Mouse (Mus musculus): ENCODE data around the gene Lrp2bp. TPM values are rescaled to one million over a fixed set of nuclear protein-coding genes. Genes with fewer than 3 reads are reported as not detected.

Lrp2bp gene
- polyA plus RNA-seq, 1 experiment: 0.39 TPM

- no peak overlapping the region for H3K27ac ChIP-seq (ENCODE audit: insufficient read depth, low read length)
- H3K4me1 ChIP-seq (ENCODE audit: control insufficient read depth, insufficient read depth, low read length): no peaks in the 10 kb centered on the region
- no peak overlapping the region for H3K9ac ChIP-seq (ENCODE audit: low read depth, poor library complexity, severe bottlenecking)
- H3K4me3 ChIP-seq (ENCODE audit: low read depth, low read length): no peak overlapping the region
- TF ChIP-seq EP300 (IDR thresholded peaks at IDR 0.05; ENCODE audit: insufficient read depth, low read depth, low read length) (no peak), CTCF (IDR thresholded peaks at IDR 0.05; ENCODE audit: low read depth, low read length) (no peak), POLR2A (IDR thresholded peaks at IDR 0.05; ENCODE audit: insufficient read depth, low read length) (no peak)
- no peaks in the 10 kb centered on the region for H3K36me3 ChIP-seq (ENCODE audit: control insufficient read depth, insufficient read depth, low read length, poor library complexity, severe bottlenecking)
- no peaks in the 10 kb centered on the region for H3K27me3 ChIP-seq (ENCODE audit: control insufficient read depth, insufficient read depth, low read length, poor library complexity, severe bottlenecking)
- H3K9me3 ChIP-seq (replicated peaks; ENCODE audit: control insufficient read depth, insufficient read depth, low read length, poor library complexity, severe bottlenecking): 0 out of 2 replicates have a peak, but pooled peaks cover 2% of the 10 kb centered on the region
These were observed 41.2 kb downstream of the Lrp2bp start for GRCm38 (mm10) chr8:46040260-46040659.

DNA sequence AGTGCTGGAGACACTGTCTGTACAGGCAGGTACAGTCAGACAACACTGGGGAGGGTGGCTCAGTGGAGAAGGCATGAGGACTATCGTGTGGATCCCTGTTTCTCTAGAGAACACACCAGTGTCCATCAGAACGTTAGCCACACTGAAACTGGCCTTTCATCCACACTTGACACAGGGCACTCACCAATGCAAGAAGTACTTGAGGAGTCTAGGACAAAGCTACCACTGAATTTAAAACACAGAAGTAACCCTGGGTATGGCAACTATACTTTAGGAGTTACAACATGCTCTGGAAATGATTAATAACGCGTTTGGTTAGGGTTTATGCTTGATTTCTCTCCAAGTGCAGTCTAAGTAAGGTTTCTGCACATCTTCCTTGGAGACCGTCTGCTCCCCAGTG is 73.7 kb downstream of the Lrp2bp start:
- Histone ChIP-seq H3K27me3 (ENCODE audit: control insufficient read depth, insufficient read depth, low read length, poor library complexity, severe bottlenecking) (no peaks in the 10 kb centered on the region), H3K27ac (ENCODE audit: insufficient read depth, low read length) (no peak overlapping the region), H3K9me3 (replicated peaks; ENCODE audit: control insufficient read depth, insufficient read depth, low read length, poor library complexity, severe bottlenecking) (no peaks in the 10 kb centered on the region), H3K4me1 (ENCODE audit: control insufficient read depth, insufficient read depth, low read length) (no peaks in the 10 kb centered on the region), H3K36me3 (ENCODE audit: control insufficient read depth, insufficient read depth, low read length, poor library complexity, severe bottlenecking) (no peaks in the 10 kb centered on the region), H3K9ac (ENCODE audit: low read depth, poor library complexity, severe bottlenecking) (no peak overlapping the region), H3K4me3 (ENCODE audit: low read depth, low read length) (no peak overlapping the region)
- TF ChIP-seq CTCF (IDR thresholded peaks at IDR 0.05; ENCODE audit: low read depth, low read length) (no peak), EP300 (IDR thresholded peaks at IDR 0.05; ENCODE audit: insufficient read depth, low read depth, low read length) (no peak), POLR2A (IDR thresholded peaks at IDR 0.05; ENCODE audit: insufficient read depth, low read length) (no peak)

- Histone ChIP-seq H3K27ac (ENCODE audit: insufficient read depth, low read length) (no peak overlapping the region), H3K9ac (ENCODE audit: low read depth, poor library complexity, severe bottlenecking) (no peak overlapping the region), H3K27me3 (ENCODE audit: control insufficient read depth, insufficient read depth, low read length, poor library complexity, severe bottlenecking) (no peaks in the 10 kb centered on the region), H3K9me3 (replicated peaks; ENCODE audit: control insufficient read depth, insufficient read depth, low read length, poor library complexity, severe bottlenecking) (no peaks in the 10 kb centered on the region), H3K4me3 (ENCODE audit: low read depth, low read length) (no peak overlapping the region), H3K36me3 (ENCODE audit: control insufficient read depth, insufficient read depth, low read length, poor library complexity, severe bottlenecking) (no peaks in the 10 kb centered on the region), H3K4me1 (ENCODE audit: control insufficient read depth, insufficient read depth, low read length) (no peaks in the 10 kb centered on the region)
- TF ChIP-seq CTCF (IDR thresholded peaks at IDR 0.05; ENCODE audit: low read depth, low read length): no peak
- TF ChIP-seq POLR2A (IDR thresholded peaks at IDR 0.05; ENCODE audit: insufficient read depth, low read length): no peak
- TF ChIP-seq EP300 (IDR thresholded peaks at IDR 0.05; ENCODE audit: insufficient read depth, low read depth, low read length): no peak
These were observed 74.5 kb downstream of the Lrp2bp start for GRCm38 (mm10) chr8:46073540-46074140.

DNA sequence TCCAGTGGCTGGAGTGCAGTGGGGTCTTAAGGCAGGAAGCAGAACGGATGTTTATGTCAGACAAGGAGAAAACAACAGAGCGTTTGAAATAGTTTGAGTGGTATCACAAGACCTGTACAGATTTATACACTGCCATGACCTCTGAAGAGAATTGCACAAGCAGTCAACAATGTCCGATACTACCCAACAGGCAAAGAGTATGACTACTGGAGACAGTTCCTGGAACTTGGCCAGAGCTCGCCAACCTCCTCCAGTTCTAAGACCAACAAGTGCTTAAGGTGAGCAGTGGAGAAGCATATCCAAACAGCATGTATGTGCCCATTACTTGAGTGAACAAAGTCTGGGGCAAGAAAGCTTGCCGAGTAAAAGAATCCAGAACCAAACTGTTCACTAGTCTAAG is 76.1 kb downstream of the Lrp2bp start:
- Histone ChIP-seq H3K27me3 (ENCODE audit: control insufficient read depth, insufficient read depth, low read length, poor library complexity, severe bottlenecking) (no peaks in the 10 kb centered on the region), H3K9me3 (replicated peaks; ENCODE audit: control insufficient read depth, insufficient read depth, low read length, poor library complexity, severe bottlenecking) (no peaks in the 10 kb centered on the region), H3K4me1 (ENCODE audit: control insufficient read depth, insufficient read depth, low read length) (no peaks in the 10 kb centered on the region), H3K4me3 (ENCODE audit: low read depth, low read length) (no peak overlapping the region), H3K36me3 (ENCODE audit: control insufficient read depth, insufficient read depth, low read length, poor library complexity, severe bottlenecking) (no peaks in the 10 kb centered on the region), H3K27ac (ENCODE audit: insufficient read depth, low read length) (no peak overlapping the region), H3K9ac (ENCODE audit: low read depth, poor library complexity, severe bottlenecking) (no peak overlapping the region)
- TF ChIP-seq EP300 (IDR thresholded peaks at IDR 0.05; ENCODE audit: insufficient read depth, low read depth, low read length): no peak

GRCm38 (mm10) chr8:46078866-46079265 is 79.8 kb downstream of the Lrp2bp start:
- H3K27ac ChIP-seq (ENCODE audit: insufficient read depth, low read length): no peak overlapping the region
- no peak overlapping the region for H3K4me3 ChIP-seq (ENCODE audit: low read depth, low read length)
- H3K27me3 ChIP-seq (ENCODE audit: control insufficient read depth, insufficient read depth, low read length, poor library complexity, severe bottlenecking): no peaks in the 10 kb centered on the region
- no peaks in the 10 kb centered on the region for H3K36me3 ChIP-seq (ENCODE audit: control insufficient read depth, insufficient read depth, low read length, poor library complexity, severe bottlenecking)
- H3K4me1 ChIP-seq (ENCODE audit: control insufficient read depth, insufficient read depth, low read length): no peaks in the 10 kb centered on the region
- no peak for TF ChIP-seq POLR2A (IDR thresholded peaks at IDR 0.05; ENCODE audit: insufficient read depth, low read length)
- TF ChIP-seq CTCF (IDR thresholded peaks at IDR 0.05; ENCODE audit: low read depth, low read length): no peak
- no peak for TF ChIP-seq EP300 (IDR thresholded peaks at IDR 0.05; ENCODE audit: insufficient read depth, low read depth, low read length)
- H3K9ac ChIP-seq (ENCODE audit: low read depth, poor library complexity, severe bottlenecking): no peak overlapping the region
- no peaks in the 10 kb centered on the region for H3K9me3 ChIP-seq (replicated peaks; ENCODE audit: control insufficient read depth, insufficient read depth, low read length, poor library complexity, severe bottlenecking)

Other genes starting within 250 kb of the Lrp2bp start
- gene Pdlim3, start 113.8 kb upstream of the Lrp2bp start, polyA plus RNA-seq (2011; ENCODE audit: insufficient read depth, insufficient read length, low read depth, missing spikeins): 23.2 and 23.4 TPM in 2 replicates
- not detected in 2 replicates for gene Ccdc110, start 64.7 kb upstream of the Lrp2bp start, polyA plus RNA-seq (2011; ENCODE audit: insufficient read depth, insufficient read length, low read depth, missing spikeins)
- 3.6 and 4.8 TPM in 2 replicates for gene 1700029J07Rik, start 24.1 kb upstream of the Lrp2bp start, polyA plus RNA-seq (2011; ENCODE audit: insufficient read depth, insufficient read length, low read depth, missing spikeins)
- 49.2 and 62.4 TPM in 2 replicates for gene Ufsp2, start 23.8 kb upstream of the Lrp2bp start, polyA plus RNA-seq (2011; ENCODE audit: insufficient read depth, insufficient read length, low read depth, missing spikeins)
- 6.5 and 8.3 TPM in 2 replicates for gene Ankrd37, start 6.4 kb downstream of the Lrp2bp start, polyA plus RNA-seq (2011; ENCODE audit: insufficient read depth, insufficient read length, low read depth, missing spikeins)
- gene Cfap97, start 152.5 kb downstream of the Lrp2bp start, polyA plus RNA-seq (2011; ENCODE audit: insufficient read depth, insufficient read length, low read depth, missing spikeins): 18.8 and 20.8 TPM in 2 replicates
- 8.6 and 9.3 TPM in 2 replicates for gene Snx25, start 152.9 kb downstream of the Lrp2bp start, polyA plus RNA-seq (2011; ENCODE audit: insufficient read depth, insufficient read length, low read depth, missing spikeins)
- 162 and 183 TPM in 2 replicates for gene Slc25a4, start 212.0 kb downstream of the Lrp2bp start, polyA plus RNA-seq (2011; ENCODE audit: insufficient read depth, insufficient read length, low read depth, missing spikeins)

Measured in ES-Bruce4 (cell line).